Mouse (Mus musculus) forebrain, embryonic 14.5 days (tissue): ENCODE results near the gene Lrch4. TPM values are rescaled to one million over a fixed set of nuclear protein-coding genes. Genes with fewer than 3 reads are reported as not detected.

ENCODE experiments used
- ATAC-seq: fragments of 200-750 bp; cut with Nextera tagmentation; 2 replicates; pipeline ENCODE4 v1.8.0; 2017; ENCODE audit warnings: mild to moderate bottlenecking, moderate library complexity
- DNase-seq: peaks from one replicate; pipeline ENCODE4 v3.0.0-alpha.2; 2015; ENCODE audit warnings: low spot score
- H3K27ac ChIP-seq: fragments of 300-500 bp; sonication (generic); 2 replicates; pipeline ENCODE4 v1.5.1; 2014; ENCODE audit warnings: low read depth, mild to moderate bottlenecking, control low read depth, low read length, moderate library complexity
- H3K27me3 ChIP-seq: fragments of 300-500 bp; sonication (generic); replicated peaks from 2 replicates; pipeline ENCODE4 v1.6.1; 2014; ENCODE audit warnings: low read length, control low read depth, mixed read lengths; ENCODE audit not compliant: control insufficient read depth, insufficient read depth
- H3K36me3 ChIP-seq: fragments of 300-500 bp; sonication (generic); 2 replicates; pipeline ENCODE4 v1.6.1; 2014; ENCODE audit warnings: low read length, control low read depth; ENCODE audit not compliant: control insufficient read depth, insufficient read depth
- H3K4me1 ChIP-seq: fragments of 300-500 bp; sonication (generic); 2 replicates; pipeline ENCODE4 v1.6.1; 2014; ENCODE audit warnings: antibody characterized with exemption, low read length, control low read depth; ENCODE audit not compliant: control insufficient read depth, insufficient read depth
- H3K4me2 ChIP-seq: fragments of 300-500 bp; sonication (generic); 2 replicates; pipeline ENCODE4 v1.6.1; 2014; ENCODE audit warnings: mild to moderate bottlenecking, control low read depth, low read length
- H3K4me3 ChIP-seq: fragments of 300-500 bp; sonication (generic); 2 replicates; pipeline ENCODE4 v1.5.1; 2014; ENCODE audit warnings: low read depth, low read length, control low read depth
- H3K9ac ChIP-seq: fragments of 300-500 bp; sonication (generic); 2 replicates; pipeline ENCODE4 v1.6.1; 2014; ENCODE audit warnings: mild to moderate bottlenecking, low read length, control low read depth, moderate library complexity
- H3K9me3 ChIP-seq: fragments of 300-500 bp; sonication (generic); replicated peaks from 2 replicates; pipeline ENCODE4 v1.6.1; 2016; ENCODE audit warnings: low read length, control low read depth, mixed read lengths; ENCODE audit not compliant: control insufficient read depth
- WGBS: fragments of 180-500 bp; shearing (Covaris S2); extraction: QIAGEN DNeasy Blood & Tissue Kit; methylation state at CpG from one replicate; pipeline ENCODE4 v1.1.7; 2014; 5-methylcytosine and 5-hydroxymethylcytosine counted together
- polyA plus RNA-seq: library from polyadenylated mRNA; unstranded; fragments of >200 nt; fragmentation: Nextera tagmentation; extraction: Ambion mirVana; gene quantifications from 2 replicates; pipeline ENCODE4 v1.2.1, GENCODE M21; 2014

Gene Lrch4
- polyA plus RNA-seq, 1 experiment from 2014 or later: 12.3 TPM

- Histone ChIP-seq H3K27me3 (peaks cover 27% of the 10 kb centered on the region), H3K27ac (no peak overlapping the region), H3K9ac (no peak overlapping the region), H3K9me3 (no peaks in the 10 kb centered on the region), H3K36me3 (peaks cover 46% of the 10 kb centered on the region), H3K4me3 (no peak overlapping the region), H3K4me1 (no peaks in the 10 kb centered on the region), H3K4me2 (no peak overlapping the region)
- DNase-seq: no peak
- 48% methylated on average over 4 of the region's 4 CpGs for WGBS
- ATAC-seq: no peak
These were observed 14.0 kb downstream of the Lrch4 start for GRCm38 (mm10) chr5:137642886-137643285.

- Histone ChIP-seq H3K27me3 (peaks cover 27% of the 10 kb centered on the region), H3K4me2 (no peak overlapping the region), H3K9me3 (no peaks in the 10 kb centered on the region), H3K9ac (no peak overlapping the region), H3K4me3 (no peak overlapping the region), H3K27ac (no peak overlapping the region), H3K36me3 (peaks cover 30% of the 10 kb centered on the region), H3K4me1 (no peaks in the 10 kb centered on the region)
- no peak for DNase-seq
- 25% methylated on average over 19 of the region's 19 CpGs for WGBS
- no peak for ATAC-seq
These were observed 15.6 kb downstream of the Lrch4 start for GRCm38 (mm10) chr5:137644484-137644883.

- no peak for ATAC-seq
- H3K4me1 ChIP-seq: no peaks in the 10 kb centered on the region; the same call in 1 of the 2 replicates
- peaks cover 23% of the 10 kb centered on the region for H3K36me3 ChIP-seq
- peak overlapping the region; percentile 18 for H3K4me3 ChIP-seq
- peak overlapping the region; percentile 41 for H3K4me2 ChIP-seq
- no peaks in the 10 kb centered on the region for H3K9me3 ChIP-seq
- WGBS: 2% methylated on average over 44 of the region's 44 CpGs
- peak; percentile 35 for DNase-seq
- H3K27ac ChIP-seq: no peak overlapping the region
- 0 out of 2 replicates have a peak overlapping the region, but pooled peaks have one; percentile 25 for H3K9ac ChIP-seq
- peaks cover 27% of the 10 kb centered on the region for H3K27me3 ChIP-seq
These were observed 16.2 kb downstream of the Lrch4 start for GRCm38 (mm10) chr5:137645091-137645651.

GRCm38 (mm10) chr5:137645652-137646091 is 16.8 kb downstream of the Lrch4 start, which contains the start of gene Irs3:
Gene Irs3 (minus strand): TSS chr5:137645714.
- 13% methylated on average over 11 of the region's 11 CpGs for WGBS
- no peak for ATAC-seq
- Histone ChIP-seq H3K9me3 (no peaks in the 10 kb centered on the region), H3K36me3 (peaks cover 18% of the 10 kb centered on the region), H3K4me1 (no peaks in the 10 kb centered on the region; the same call in 1 of the 2 replicates), H3K27ac (no peak within 1 kb of the TSS), H3K4me3 (peak within 1 kb of the TSS; percentile 18), H3K4me2 (peak within 1 kb of the TSS; percentile 41), H3K9ac (0 out of 2 replicates have a peak within 1 kb of the TSS, but pooled peaks have one; percentile 25), H3K27me3 (peaks cover 27% of the 10 kb centered on the region)
- DNase-seq: no peak

GRCm38 (mm10) chr5:137647827-137648601 is 19.1 kb downstream of the Lrch4 start:
- DNase-seq (peak; percentile 35), ATAC-seq (no peak)
- peaks cover 17% of the 10 kb centered on the region for H3K36me3 ChIP-seq
- H3K27ac ChIP-seq: no peak overlapping the region
- H3K9ac ChIP-seq: no peak overlapping the region
- 77% methylated on average over 9 of the region's 9 CpGs for WGBS
- no peak overlapping the region for H3K4me3 ChIP-seq
- peaks cover 27% of the 10 kb centered on the region for H3K27me3 ChIP-seq
- no peak overlapping the region for H3K4me2 ChIP-seq
- H3K4me1 ChIP-seq: no peaks in the 10 kb centered on the region; the same call in 1 of the 2 replicates
- no peaks in the 10 kb centered on the region for H3K9me3 ChIP-seq

GRCm38 (mm10) chr5:137649251-137649650 is 20.3 kb downstream of the Lrch4 start:
- H3K27me3 ChIP-seq: peaks cover 21% of the 10 kb centered on the region
- peaks cover 30% of the 10 kb centered on the region for H3K36me3 ChIP-seq
- no peak for ATAC-seq
- DNase-seq: no peak
- no peak overlapping the region for H3K4me2 ChIP-seq
- H3K4me3 ChIP-seq: no peak overlapping the region
- H3K4me1 ChIP-seq: no peaks in the 10 kb centered on the region; the same call in 1 of the 2 replicates
- no peak overlapping the region for H3K27ac ChIP-seq
- 38% methylated on average over 4 of the region's 4 CpGs for WGBS
- no peak overlapping the region for H3K9ac ChIP-seq
- H3K9me3 ChIP-seq: no peaks in the 10 kb centered on the region

- peaks cover 16% of the 10 kb centered on the region for H3K27me3 ChIP-seq
- H3K4me2 ChIP-seq: 0 out of 2 replicates have a peak overlapping the region, but pooled peaks have one; percentile 5
- no peaks in the 10 kb centered on the region for H3K9me3 ChIP-seq
- WGBS: 20% methylated on average over 17 of the region's 18 CpGs
- no peaks in the 10 kb centered on the region; the same call in 1 of the 2 replicates for H3K4me1 ChIP-seq
- DNase-seq: no peak
- no peak overlapping the region for H3K9ac ChIP-seq
- H3K4me3 ChIP-seq: no peak overlapping the region
- H3K27ac ChIP-seq: no peak overlapping the region
- peaks cover 35% of the 10 kb centered on the region for H3K36me3 ChIP-seq
- ATAC-seq: no peak
These were observed 21.0 kb downstream of the Lrch4 start for GRCm38 (mm10) chr5:137649669-137650571.

GRCm38 (mm10) chr5:137652474-137652873 is 23.6 kb downstream of the Lrch4 start:
- Histone ChIP-seq H3K27me3 (no peaks in the 10 kb centered on the region), H3K27ac (no peak overlapping the region), H3K4me1 (no peaks in the 10 kb centered on the region; the same call in 1 of the 2 replicates), H3K4me3 (no peak overlapping the region), H3K4me2 (no peak overlapping the region), H3K9ac (no peak overlapping the region), H3K36me3 (peaks cover 45% of the 10 kb centered on the region), H3K9me3 (no peaks in the 10 kb centered on the region)
- ATAC-seq (peak; percentile 56), DNase-seq (peak; percentile 85)
- WGBS: 17% methylated on average over 3 of the region's 3 CpGs
